Mouse (Mus musculus) liver, adult 2 months (tissue): ENCODE measurements around the gene Syn3.

ENCODE experiments used
- CTCF ChIP-seq: fragments of 200-500 bp; IDR thresholded peaks from 2 replicates; pipeline ENCODE4 v1.5.1; 2011; ENCODE audit warnings: low read depth, low read length, control low read depth
- POLR2A ChIP-seq: fragments of 200-500 bp; IDR thresholded peaks from 2 replicates; pipeline ENCODE4 v1.6.1; 2011; ENCODE audit warnings: low read length, control low read depth; ENCODE audit not compliant: insufficient read depth; ENCODE audit errors: extremely low read depth

- TF ChIP-seq CTCF = no peak
- no peak for TF ChIP-seq POLR2A
These were observed 162.2 kb downstream of the Syn3 start for GRCm38 (mm10) chr10:86336506-86336905.
